Mouse (Mus musculus): ENCODE data around the gene Kctd11. TPM values are rescaled to one million over a fixed set of nuclear protein-coding genes. Genes with fewer than 3 reads are reported as not detected.

The Kctd11 gene
- polyA plus RNA-seq, 1 experiment from 2014 or later = 7.7 TPM

GRCm38 (mm10) chr11:69900471-69901405 is 19.5 kb upstream of the Kctd11 start, which contains the start of the genes 2810408A11Rik and Neurl4:
TSS of gene 2810408A11Rik (minus strand) at chr11:69900987.
TSS of gene Neurl4 (plus strand) at chr11:69901072.
- Histone ChIP-seq H3K9ac (ENCODE audit: low read depth, low read length) (peak within 1 kb of the TSS; percentile 77), H3K36me3 (ENCODE audit: insufficient read depth, low read length) (peaks cover 17% of the 10 kb centered on the region), H3K4me3 (replicated peaks; ENCODE audit: low read depth, low read length) (peak within 1 kb of the TSS; percentile 62), H3K4me2 (ENCODE audit: low read length) (peak within 1 kb of the TSS; percentile 90), H3K27me3 (ENCODE audit: insufficient read depth, low read length) (no peaks in the 10 kb centered on the region), H3K27ac (peak within 1 kb of the TSS; percentile 93), H3K4me1 (replicated peaks; ENCODE audit: insufficient read depth, low read length) (peaks cover 17% of the 10 kb centered on the region; the same call in 1 of the 2 replicates), H3K9me3 (replicated peaks; ENCODE audit: low read length) (no peaks in the 10 kb centered on the region)
- peak; percentile 99 for DNase-seq (ENCODE audit: low spot score)
- no peak for TF ChIP-seq CTCF (IDR thresholded peaks at IDR 0.05; ENCODE audit: low read depth)
- peak; percentile 90 for ATAC-seq (replicated peaks; ENCODE audit: low FRiP score, low read depth)
- under 1% methylated on average over 38 of the region's 38 CpGs for WGBS

GRCm38 (mm10) chr11:69899870-69900269 is 18.7 kb upstream of the Kctd11 start:
- peaks cover 11% of the 10 kb centered on the region for H3K36me3 ChIP-seq (ENCODE audit: insufficient read depth, low read length)
- H3K27me3 ChIP-seq (ENCODE audit: insufficient read depth, low read length) = no peaks in the 10 kb centered on the region
- no peaks in the 10 kb centered on the region for H3K9me3 ChIP-seq (replicated peaks; ENCODE audit: low read length)
- no peak for TF ChIP-seq CTCF (IDR thresholded peaks at IDR 0.05; ENCODE audit: low read depth)
- no peak for ATAC-seq (replicated peaks; ENCODE audit: low FRiP score, low read depth)
- H3K9ac ChIP-seq (ENCODE audit: low read depth, low read length) = peak overlapping the region; percentile 77; the same call in 1 of the 2 replicates
- H3K4me2 ChIP-seq (ENCODE audit: low read length) = peak overlapping the region; percentile 90
- peaks cover 17% of the 10 kb centered on the region; the same call in 1 of the 2 replicates for H3K4me1 ChIP-seq (replicated peaks; ENCODE audit: insufficient read depth, low read length)
- DNase-seq (ENCODE audit: low spot score) = no peak
- 15% methylated on average over 4 of the region's 4 CpGs for WGBS
- H3K27ac ChIP-seq = no peak overlapping the region
- H3K4me3 ChIP-seq (replicated peaks; ENCODE audit: low read depth, low read length) = peak overlapping the region; percentile 62

- Histone ChIP-seq H3K27me3 (ENCODE audit: insufficient read depth, low read length) (no peaks in the 10 kb centered on the region), H3K4me1 (replicated peaks; ENCODE audit: insufficient read depth, low read length) (peaks cover 6% of the 10 kb centered on the region; the same call in 1 of the 2 replicates), H3K9me3 (replicated peaks; ENCODE audit: low read length) (no peaks in the 10 kb centered on the region), H3K27ac (no peak within 1 kb of the TSS; the same call in 1 of the 2 replicates), H3K4me2 (ENCODE audit: low read length) (no peak within 1 kb of the TSS), H3K4me3 (replicated peaks; ENCODE audit: low read depth, low read length) (no peak within 1 kb of the TSS), H3K9ac (ENCODE audit: low read depth, low read length) (no peak within 1 kb of the TSS), H3K36me3 (ENCODE audit: insufficient read depth, low read length) (no peaks in the 10 kb centered on the region)
- no peak for TF ChIP-seq CTCF (IDR thresholded peaks at IDR 0.05; ENCODE audit: low read depth)
- DNase-seq (ENCODE audit: low spot score) (no peak), ATAC-seq (replicated peaks; ENCODE audit: low FRiP score, low read depth) (peak; percentile 25; the same call in 1 of the 2 replicates)
- WGBS = 73% methylated on average over 4 of the region's 4 CpGs
These were observed 14.1 kb upstream of the Kctd11 start, which contains the start of gene Acap1 for GRCm38 (mm10) chr11:69895291-69895690. TSS of gene Acap1 (minus strand) at chr11:69895539.

GRCm38 (mm10) chr11:69894671-69895070 is 13.5 kb upstream of the Kctd11 start:
- ATAC-seq (replicated peaks; ENCODE audit: low FRiP score, low read depth) (no peak), DNase-seq (ENCODE audit: low spot score) (no peak)
- Histone ChIP-seq H3K4me2 (ENCODE audit: low read length) (no peak overlapping the region), H3K9ac (ENCODE audit: low read depth, low read length) (no peak overlapping the region), H3K4me1 (replicated peaks; ENCODE audit: insufficient read depth, low read length) (peaks cover 3% of the 10 kb centered on the region; the same call in 1 of the 2 replicates), H3K9me3 (replicated peaks; ENCODE audit: low read length) (no peaks in the 10 kb centered on the region), H3K27me3 (ENCODE audit: insufficient read depth, low read length) (no peaks in the 10 kb centered on the region), H3K36me3 (ENCODE audit: insufficient read depth, low read length) (no peaks in the 10 kb centered on the region), H3K27ac (no peak overlapping the region; the same call in 1 of the 2 replicates), H3K4me3 (replicated peaks; ENCODE audit: low read depth, low read length) (no peak overlapping the region)
- WGBS = 65% methylated on average over 5 of the region's 5 CpGs
- TF ChIP-seq CTCF (IDR thresholded peaks at IDR 0.05; ENCODE audit: low read depth) = no peak

- DNase-seq (ENCODE audit: low spot score) (no peak), ATAC-seq (replicated peaks; ENCODE audit: low FRiP score, low read depth) (no peak)
- no peaks in the 10 kb centered on the region for H3K4me1 ChIP-seq (replicated peaks; ENCODE audit: insufficient read depth, low read length)
- no peak overlapping the region for H3K9ac ChIP-seq (ENCODE audit: low read depth, low read length)
- H3K9me3 ChIP-seq (replicated peaks; ENCODE audit: low read length) = no peaks in the 10 kb centered on the region
- no peaks in the 10 kb centered on the region for H3K36me3 ChIP-seq (ENCODE audit: insufficient read depth, low read length)
- H3K27ac ChIP-seq = no peak overlapping the region
- no peak overlapping the region for H3K4me2 ChIP-seq (ENCODE audit: low read length)
- TF ChIP-seq CTCF (IDR thresholded peaks at IDR 0.05; ENCODE audit: low read depth) = no peak
- H3K4me3 ChIP-seq (replicated peaks; ENCODE audit: low read depth, low read length) = no peak overlapping the region
- H3K27me3 ChIP-seq (ENCODE audit: insufficient read depth, low read length) = no peaks in the 10 kb centered on the region
- 76% methylated on average over 4 of the region's 4 CpGs for WGBS
These were observed 10.3 kb upstream of the Kctd11 start for GRCm38 (mm10) chr11:69891482-69891881.

GRCm38 (mm10) chr11:69886907-69887635 is 5.9 kb upstream of the Kctd11 start:
- TF ChIP-seq CTCF (IDR thresholded peaks at IDR 0.05; ENCODE audit: low read depth) = peak; percentile 77
- Histone ChIP-seq H3K4me3 (replicated peaks; ENCODE audit: low read depth, low read length) (no peak overlapping the region), H3K9ac (ENCODE audit: low read depth, low read length) (no peak overlapping the region), H3K4me2 (ENCODE audit: low read length) (no peak overlapping the region), H3K27ac (no peak overlapping the region), H3K9me3 (replicated peaks; ENCODE audit: low read length) (no peaks in the 10 kb centered on the region), H3K36me3 (ENCODE audit: insufficient read depth, low read length) (no peaks in the 10 kb centered on the region), H3K27me3 (ENCODE audit: insufficient read depth, low read length) (no peaks in the 10 kb centered on the region), H3K4me1 (replicated peaks; ENCODE audit: insufficient read depth, low read length) (no peaks in the 10 kb centered on the region)
- DNase-seq (ENCODE audit: low spot score) (no peak), ATAC-seq (replicated peaks; ENCODE audit: low FRiP score, low read depth) (no peak)
- WGBS = 71% methylated on average over 8 of the region's 8 CpGs
